Mouse (Mus musculus) hindbrain, embryonic 11.5 days (tissue): ENCODE measurements at regions not wholly inside any gene's neighbourhood (a gene's known extent, or its start where the extent isn't known, plus 50 kb on each side); places are given as distances from the start of the nearest gene placed in this dataset.

Source experiments
- ATAC-seq: fragments of 200-750 bp; cut with Nextera tagmentation; 2 replicates; pipeline ENCODE4 v1.8.0; 2017; ENCODE audit warnings: mild to moderate bottlenecking, moderate TSS enrichment, moderate library complexity; ENCODE audit not compliant: low FRiP score
- DNase-seq: peaks from one replicate; pipeline ENCODE4 v3.0.0-alpha.2; 2015; ENCODE audit warnings: low spot score
- H3K27ac ChIP-seq: fragments of 300-500 bp; sonication (generic); 2 replicates; pipeline ENCODE4 v1.5.1; 2014; ENCODE audit warnings: mild to moderate bottlenecking, low read depth, low read length
- H3K27me3 ChIP-seq: fragments of 300-500 bp; sonication (generic); 2 replicates; pipeline ENCODE4 v1.6.1; 2014; ENCODE audit warnings: mild to moderate bottlenecking, low read length, moderate library complexity, mixed read lengths; ENCODE audit not compliant: control insufficient read depth, insufficient read depth
- H3K36me3 ChIP-seq: fragments of 300-500 bp; sonication (generic); 2 replicates; pipeline ENCODE4 v1.6.1; 2014; ENCODE audit warnings: mild to moderate bottlenecking, low read length, moderate library complexity, mixed read lengths; ENCODE audit not compliant: control insufficient read depth, insufficient read depth
- H3K4me1 ChIP-seq: fragments of 300-500 bp; sonication (generic); replicated peaks from 2 replicates; pipeline ENCODE4 v1.6.1; 2014; ENCODE audit warnings: low read length, mixed read lengths; ENCODE audit not compliant: control insufficient read depth, insufficient read depth
- H3K4me2 ChIP-seq: fragments of 300-500 bp; sonication (generic); replicated peaks from 2 replicates; pipeline ENCODE4 v1.6.1; 2014; ENCODE audit warnings: mild to moderate bottlenecking, low read depth, low read length
- H3K4me3 ChIP-seq: fragments of 300-500 bp; sonication (generic); 2 replicates; pipeline ENCODE4 v1.5.1; 2014; ENCODE audit warnings: low read depth, low read length
- H3K9ac ChIP-seq: fragments of 300-500 bp; sonication (generic); 2 replicates; pipeline ENCODE4 v1.6.1; 2014; ENCODE audit warnings: low read depth, low read length
- H3K9me3 ChIP-seq: fragments of 300-500 bp; sonication (generic); 2 replicates; pipeline ENCODE4 v1.6.1; 2016; ENCODE audit warnings: low read length; ENCODE audit not compliant: control insufficient read depth
- WGBS: fragments of 180-500 bp; shearing (Covaris S2); extraction: QIAGEN DNeasy Blood & Tissue Kit; methylation state at CpG from one replicate; pipeline ENCODE4 v1.1.7; 2014; 5-methylcytosine and 5-hydroxymethylcytosine counted together

- Histone ChIP-seq H3K4me1 (peaks cover 17% of the 10 kb centered on the region; the same call in 1 of the 2 replicates), H3K36me3 (no peaks in the 10 kb centered on the region), H3K27me3 (no peaks in the 10 kb centered on the region), H3K27ac (no peak overlapping the region), H3K4me2 (no peak overlapping the region), H3K4me3 (no peak overlapping the region), H3K9me3 (no peaks in the 10 kb centered on the region), H3K9ac (no peak overlapping the region)
- 34% methylated on average over 4 of the region's 4 CpGs for WGBS
- ATAC-seq (no peak), DNase-seq (no peak)
These were observed 446.8 kb downstream of the Cd83 start for GRCm38 (mm10) chr13:44231403-44231802.

- 40% methylated on average over 18 of the region's 18 CpGs for WGBS
- Histone ChIP-seq H3K27me3 (no peaks in the 10 kb centered on the region), H3K9ac (no peak overlapping the region), H3K27ac (peak overlapping the region; percentile 37), H3K4me1 (peaks cover 17% of the 10 kb centered on the region; the same call in 1 of the 2 replicates), H3K9me3 (no peaks in the 10 kb centered on the region), H3K4me3 (no peak overlapping the region), H3K4me2 (no peak overlapping the region), H3K36me3 (no peaks in the 10 kb centered on the region)
- ATAC-seq (peak; percentile 51), DNase-seq (peak; percentile 40)
These were observed 447.5 kb downstream of the Cd83 start for GRCm38 (mm10) chr13:44231868-44232715.

GRCm38 (mm10) chr13:44232716-44233051 lies 448.1 kb downstream of the Cd83 start:
- Histone ChIP-seq H3K4me2 (no peak overlapping the region), H3K9ac (no peak overlapping the region), H3K27ac (no peak overlapping the region), H3K4me1 (peaks cover 17% of the 10 kb centered on the region; the same call in 1 of the 2 replicates), H3K9me3 (no peaks in the 10 kb centered on the region), H3K27me3 (no peaks in the 10 kb centered on the region), H3K4me3 (no peak overlapping the region), H3K36me3 (no peaks in the 10 kb centered on the region)
- WGBS = 76% methylated on average over 6 of the region's 6 CpGs
- DNase-seq = no peak
- no peak for ATAC-seq

GRCm38 (mm10) chr13:44234241-44234640 lies 449.7 kb downstream of the Cd83 start:
- H3K4me2 ChIP-seq = no peak overlapping the region
- 90% methylated on average over 6 of the region's 6 CpGs for WGBS
- no peak overlapping the region for H3K27ac ChIP-seq
- H3K27me3 ChIP-seq = no peaks in the 10 kb centered on the region
- H3K4me3 ChIP-seq = no peak overlapping the region
- H3K9me3 ChIP-seq = no peaks in the 10 kb centered on the region
- no peak overlapping the region for H3K9ac ChIP-seq
- DNase-seq (no peak), ATAC-seq (no peak)
- H3K36me3 ChIP-seq = no peaks in the 10 kb centered on the region
- H3K4me1 ChIP-seq = peaks cover 8% of the 10 kb centered on the region; the same call in 1 of the 2 replicates

GRCm38 (mm10) chr13:44235236-44235635 lies 450.7 kb downstream of the Cd83 start:
- H3K4me2 ChIP-seq = no peak overlapping the region
- ATAC-seq = no peak
- H3K27ac ChIP-seq = no peak overlapping the region
- no peaks in the 10 kb centered on the region for H3K27me3 ChIP-seq
- WGBS = 84% methylated on average over 5 of the region's 5 CpGs
- H3K36me3 ChIP-seq = no peaks in the 10 kb centered on the region
- peaks cover 7% of the 10 kb centered on the region; the same call in 1 of the 2 replicates for H3K4me1 ChIP-seq
- H3K9me3 ChIP-seq = no peaks in the 10 kb centered on the region
- H3K4me3 ChIP-seq = no peak overlapping the region
- no peak overlapping the region for H3K9ac ChIP-seq
- no peak for DNase-seq

GRCm38 (mm10) chr13:44235941-44236340 lies 451.4 kb downstream of the Cd83 start:
- H3K36me3 ChIP-seq = no peaks in the 10 kb centered on the region
- no peaks in the 10 kb centered on the region for H3K27me3 ChIP-seq
- no peak overlapping the region for H3K27ac ChIP-seq
- no peak overlapping the region for H3K9ac ChIP-seq
- WGBS = 76% methylated on average over 2 of the region's 2 CpGs
- H3K4me3 ChIP-seq = no peak overlapping the region
- no peak overlapping the region for H3K4me2 ChIP-seq
- no peak for ATAC-seq
- DNase-seq = no peak
- no peaks in the 10 kb centered on the region for H3K9me3 ChIP-seq
- H3K4me1 ChIP-seq = peaks cover 7% of the 10 kb centered on the region; the same call in 1 of the 2 replicates

- no peak overlapping the region for H3K27ac ChIP-seq
- no peak overlapping the region for H3K9ac ChIP-seq
- no peaks in the 10 kb centered on the region for H3K27me3 ChIP-seq
- H3K4me2 ChIP-seq = no peak overlapping the region
- ATAC-seq (no peak), DNase-seq (no peak)
- H3K36me3 ChIP-seq = no peaks in the 10 kb centered on the region
- 76% methylated on average over 11 of the region's 11 CpGs for WGBS
- no peak overlapping the region for H3K4me3 ChIP-seq
- no peaks in the 10 kb centered on the region for H3K9me3 ChIP-seq
- no peaks in the 10 kb centered on the region for H3K4me1 ChIP-seq
These were observed 453.7 kb downstream of the Cd83 start for GRCm38 (mm10) chr13:44238308-44238707.

- WGBS = 91% methylated on average over 6 of the region's 6 CpGs
- ATAC-seq (no peak), DNase-seq (no peak)
- H3K4me1 ChIP-seq = no peaks in the 10 kb centered on the region
- no peak overlapping the region for H3K27ac ChIP-seq
- no peak overlapping the region for H3K4me2 ChIP-seq
- H3K9me3 ChIP-seq = no peaks in the 10 kb centered on the region
- no peak overlapping the region for H3K9ac ChIP-seq
- no peak overlapping the region for H3K4me3 ChIP-seq
- H3K36me3 ChIP-seq = no peaks in the 10 kb centered on the region
- H3K27me3 ChIP-seq = no peaks in the 10 kb centered on the region
These were observed 458.6 kb downstream of the Cd83 start for GRCm38 (mm10) chr13:44243211-44243610.

- no peak overlapping the region for H3K4me2 ChIP-seq
- 93% methylated on average over 7 of the region's 7 CpGs for WGBS
- H3K27ac ChIP-seq = no peak overlapping the region
- H3K4me1 ChIP-seq = no peaks in the 10 kb centered on the region
- H3K27me3 ChIP-seq = no peaks in the 10 kb centered on the region
- H3K9ac ChIP-seq = no peak overlapping the region
- no peaks in the 10 kb centered on the region for H3K36me3 ChIP-seq
- no peak for DNase-seq
- H3K9me3 ChIP-seq = no peaks in the 10 kb centered on the region
- ATAC-seq = no peak
- H3K4me3 ChIP-seq = no peak overlapping the region
These were observed 462.2 kb downstream of the Cd83 start for GRCm38 (mm10) chr13:44246714-44247251.
